Mouse (Mus musculus) embryonic facial prominence, embryonic 14.5 days (tissue): Measurements from ENCODE around the gene Npnt. TPM values are rescaled to one million over a fixed set of nuclear protein-coding genes. Genes with fewer than 3 reads are reported as not detected.

ENCODE experiments used
- ATAC-seq: fragments of 200-750 bp; cut with Nextera tagmentation; 2 replicates; pipeline ENCODE4 v1.8.0; 2017; ENCODE audit warnings: low read depth, moderate number of reproducible peaks, moderate TSS enrichment
- DNase-seq: peaks from one replicate; pipeline ENCODE4 v3.0.0-alpha.2; 2015; ENCODE audit warnings: low spot score
- H3K27ac ChIP-seq: fragments of 300-500 bp; sonication (generic); replicated peaks from 2 replicates; pipeline ENCODE4 v1.5.1; 2014; ENCODE audit warnings: low read depth, mild to moderate bottlenecking, low read length, moderate library complexity
- H3K27me3 ChIP-seq: fragments of 300-500 bp; sonication (generic); replicated peaks from 2 replicates; pipeline ENCODE4 v1.6.1; 2014; ENCODE audit warnings: low read length; ENCODE audit not compliant: control insufficient read depth, insufficient read depth
- H3K36me3 ChIP-seq: fragments of 300-500 bp; sonication (generic); 2 replicates; pipeline ENCODE4 v1.6.1; 2014; ENCODE audit warnings: low read length, mixed read lengths; ENCODE audit not compliant: control insufficient read depth, insufficient read depth
- H3K4me1 ChIP-seq: fragments of 300-500 bp; sonication (generic); 2 replicates; pipeline ENCODE4 v1.6.1; 2014; ENCODE audit warnings: antibody characterized with exemption, low read length; ENCODE audit not compliant: control insufficient read depth, insufficient read depth
- H3K4me2 ChIP-seq: fragments of 300-500 bp; sonication (generic); 2 replicates; pipeline ENCODE4 v1.6.1; 2014; ENCODE audit warnings: low read depth, mild to moderate bottlenecking, low read length, moderate library complexity, mixed read lengths
- H3K4me3 ChIP-seq: fragments of 300-500 bp; sonication (generic); 2 replicates; pipeline ENCODE4 v1.5.1; 2014; ENCODE audit warnings: low read depth, mild to moderate bottlenecking, low read length
- H3K9ac ChIP-seq: fragments of 300-500 bp; sonication (generic); 2 replicates; pipeline ENCODE4 v1.6.1; 2014; ENCODE audit warnings: low read depth, mild to moderate bottlenecking, low read length, moderate library complexity, mixed read lengths
- H3K9me3 ChIP-seq: fragments of 300-500 bp; sonication (generic); 2 replicates; pipeline ENCODE4 v1.6.1; 2016; ENCODE audit warnings: low read length; ENCODE audit not compliant: control insufficient read depth
- WGBS: fragments of 180-500 bp; shearing (Covaris S2); extraction: QIAGEN DNeasy Blood & Tissue Kit; methylation state at CpG from one replicate; pipeline ENCODE4 v1.1.7; 2014; 5-methylcytosine and 5-hydroxymethylcytosine counted together
- polyA plus RNA-seq: library from polyadenylated mRNA; unstranded; fragments of >200 nt; fragmentation: Nextera tagmentation; extraction: Ambion mirVana; gene quantifications from 2 replicates; pipeline ENCODE4 v1.2.1, GENCODE M21; 2014

The Npnt gene
- polyA plus RNA-seq, 1 experiment from 2014 or later: 90.3 TPM

GRCm38 (mm10) chr3:132876933-132877676 is 73.0 kb downstream of the Npnt start:
- peak; percentile 78 for ATAC-seq
- H3K27ac ChIP-seq: no peak overlapping the region

GRCm38 (mm10) chr3:132876011-132876708 is 73.9 kb downstream of the Npnt start:
- H3K27me3 ChIP-seq: no peaks in the 10 kb centered on the region
- H3K9ac ChIP-seq: no peak overlapping the region
- no peak overlapping the region for H3K4me3 ChIP-seq
- peaks cover 22% of the 10 kb centered on the region for H3K4me1 ChIP-seq
- peak; percentile 24; the same call in 1 of the 2 replicates for ATAC-seq
- peak; percentile 67 for DNase-seq
- peak overlapping the region; percentile 30 for H3K4me2 ChIP-seq
- no peak overlapping the region for H3K27ac ChIP-seq
- 29% methylated on average over 14 of the region's 14 CpGs for WGBS
- H3K36me3 ChIP-seq: no peaks in the 10 kb centered on the region
- H3K9me3 ChIP-seq: no peaks in the 10 kb centered on the region

More at GRCm38 (mm10) chr3:132876933-132877676, 73.0 kb downstream of the Npnt start:
- Histone ChIP-seq H3K4me3 (no peak overlapping the region), H3K36me3 (no peaks in the 10 kb centered on the region), H3K4me2 (no peak overlapping the region), H3K9ac (no peak overlapping the region), H3K27me3 (no peaks in the 10 kb centered on the region), H3K9me3 (no peaks in the 10 kb centered on the region), H3K4me1 (peaks cover 22% of the 10 kb centered on the region)
- 30% methylated on average over 10 of the region's 10 CpGs for WGBS
- peak; percentile 92 for DNase-seq

- H3K27ac ChIP-seq: no peak overlapping the region
- no peaks in the 10 kb centered on the region for H3K27me3 ChIP-seq
- DNase-seq (peak; percentile 67), ATAC-seq (peak; percentile 41)
- H3K4me2 ChIP-seq: no peak overlapping the region
- no peaks in the 10 kb centered on the region for H3K9me3 ChIP-seq
- WGBS: 38% methylated on average over 6 of the region's 6 CpGs
- peaks cover 17% of the 10 kb centered on the region for H3K4me1 ChIP-seq
- H3K4me3 ChIP-seq: no peak overlapping the region
- H3K36me3 ChIP-seq: no peaks in the 10 kb centered on the region
- H3K9ac ChIP-seq: no peak overlapping the region
Observed at GRCm38 (mm10) chr3:132873251-132873650, 76.8 kb downstream of the Npnt start.

GRCm38 (mm10) chr3:132871318-132871904 is 78.7 kb downstream of the Npnt start:
- Histone ChIP-seq H3K4me2 (no peak overlapping the region), H3K27me3 (no peaks in the 10 kb centered on the region), H3K36me3 (no peaks in the 10 kb centered on the region), H3K4me1 (peaks cover 5% of the 10 kb centered on the region; the same call in 1 of the 2 replicates), H3K9ac (no peak overlapping the region), H3K4me3 (no peak overlapping the region), H3K27ac (no peak overlapping the region), H3K9me3 (no peaks in the 10 kb centered on the region)
- no peak for ATAC-seq
- peak; percentile 41 for DNase-seq
- 82% methylated on average over 9 of the region's 9 CpGs for whole genome bisulfite sequencing

- WGBS: 81% methylated on average over 6 of the region's 6 CpGs
- H3K4me1 ChIP-seq: peaks cover 2% of the 10 kb centered on the region; the same call in 1 of the 2 replicates
- H3K4me2 ChIP-seq: no peak overlapping the region
- H3K9me3 ChIP-seq: no peaks in the 10 kb centered on the region
- H3K36me3 ChIP-seq: no peaks in the 10 kb centered on the region
- H3K27ac ChIP-seq: no peak overlapping the region
- DNase-seq (no peak), ATAC-seq (no peak)
- no peak overlapping the region for H3K9ac ChIP-seq
- H3K27me3 ChIP-seq: no peaks in the 10 kb centered on the region
- no peak overlapping the region for H3K4me3 ChIP-seq
Observed at GRCm38 (mm10) chr3:132870079-132870478, 80.0 kb downstream of the Npnt start.

- Histone ChIP-seq H3K4me2 (no peak overlapping the region), H3K4me1 (peaks cover 2% of the 10 kb centered on the region; the same call in 1 of the 2 replicates), H3K27me3 (no peaks in the 10 kb centered on the region), H3K4me3 (no peak overlapping the region), H3K36me3 (no peaks in the 10 kb centered on the region), H3K9ac (no peak overlapping the region), H3K27ac (no peak overlapping the region; the same call in 1 of the 2 replicates), H3K9me3 (no peaks in the 10 kb centered on the region)
- no peak for ATAC-seq
- WGBS: 64% methylated on average over 2 of the region's 2 CpGs
- DNase-seq: no peak
Observed at GRCm38 (mm10) chr3:132868838-132869237, 81.3 kb downstream of the Npnt start.

- DNase-seq (no peak), ATAC-seq (no peak)
- H3K27me3 ChIP-seq: no peaks in the 10 kb centered on the region
- no peaks in the 10 kb centered on the region for H3K4me1 ChIP-seq
- H3K4me3 ChIP-seq: no peak overlapping the region
- H3K9me3 ChIP-seq: no peaks in the 10 kb centered on the region
- no peak overlapping the region for H3K4me2 ChIP-seq
- H3K9ac ChIP-seq: no peak overlapping the region
- 89% methylated on average over 3 of the region's 3 CpGs for WGBS
- no peaks in the 10 kb centered on the region for H3K36me3 ChIP-seq
- H3K27ac ChIP-seq: no peak overlapping the region
Observed at GRCm38 (mm10) chr3:132866984-132867383, 83.1 kb downstream of the Npnt start.

GRCm38 (mm10) chr3:132865596-132865995 is 84.5 kb downstream of the Npnt start:
- WGBS: 83% methylated on average over 4 of the region's 4 CpGs
- no peak for ATAC-seq
- Histone ChIP-seq H3K9ac (no peak overlapping the region), H3K36me3 (no peaks in the 10 kb centered on the region), H3K27me3 (no peaks in the 10 kb centered on the region), H3K4me3 (no peak overlapping the region), H3K27ac (0 out of 2 replicates have a peak overlapping the region, but pooled peaks have one; percentile 1), H3K9me3 (no peaks in the 10 kb centered on the region), H3K4me1 (peaks cover 2% of the 10 kb centered on the region; the same call in 1 of the 2 replicates), H3K4me2 (no peak overlapping the region)
- no peak for DNase-seq
